Mouse (Mus musculus): Measurements from ENCODE around the gene Cited2.

Gene Cited2

DNA sequence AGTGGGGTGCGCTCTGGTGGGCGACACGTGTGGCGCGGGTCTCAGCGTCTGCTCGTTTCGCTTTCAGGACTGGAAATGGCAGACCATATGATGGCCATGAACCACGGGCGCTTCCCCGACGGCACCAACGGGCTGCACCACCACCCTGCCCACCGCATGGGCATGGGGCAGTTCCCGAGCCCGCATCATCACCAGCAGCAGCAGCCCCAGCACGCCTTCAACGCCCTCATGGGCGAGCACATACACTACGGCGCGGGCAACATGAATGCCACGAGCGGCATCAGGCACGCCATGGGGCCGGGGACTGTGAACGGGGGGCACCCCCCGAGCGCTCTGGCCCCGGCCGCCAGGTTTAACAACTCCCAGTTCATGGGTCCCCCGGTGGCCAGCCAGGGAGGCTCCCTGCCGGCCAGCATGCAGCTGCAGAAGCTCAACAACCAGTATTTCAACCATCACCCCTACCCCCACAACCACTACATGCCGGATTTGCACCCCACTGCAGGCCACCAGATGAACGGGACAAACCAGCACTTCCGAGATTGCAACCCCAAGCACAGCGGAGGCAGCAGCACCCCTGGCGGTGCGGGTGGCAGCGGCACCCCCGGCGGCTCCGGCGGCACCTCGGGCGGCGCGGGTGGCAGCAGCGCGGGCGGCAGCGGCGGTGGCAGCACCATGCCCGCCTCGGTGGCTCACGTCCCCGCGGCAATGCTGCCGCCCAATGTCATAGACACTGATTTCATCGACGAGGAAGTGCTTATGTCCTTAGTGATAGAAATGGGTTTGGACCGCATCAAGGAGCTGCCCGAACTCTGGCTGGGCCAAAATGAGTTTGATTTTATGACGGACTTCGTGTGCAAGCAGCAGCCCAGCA lies 1.1 kb downstream of the Cited2 start:
- DNase-seq = peak; percentile 65

DNA sequence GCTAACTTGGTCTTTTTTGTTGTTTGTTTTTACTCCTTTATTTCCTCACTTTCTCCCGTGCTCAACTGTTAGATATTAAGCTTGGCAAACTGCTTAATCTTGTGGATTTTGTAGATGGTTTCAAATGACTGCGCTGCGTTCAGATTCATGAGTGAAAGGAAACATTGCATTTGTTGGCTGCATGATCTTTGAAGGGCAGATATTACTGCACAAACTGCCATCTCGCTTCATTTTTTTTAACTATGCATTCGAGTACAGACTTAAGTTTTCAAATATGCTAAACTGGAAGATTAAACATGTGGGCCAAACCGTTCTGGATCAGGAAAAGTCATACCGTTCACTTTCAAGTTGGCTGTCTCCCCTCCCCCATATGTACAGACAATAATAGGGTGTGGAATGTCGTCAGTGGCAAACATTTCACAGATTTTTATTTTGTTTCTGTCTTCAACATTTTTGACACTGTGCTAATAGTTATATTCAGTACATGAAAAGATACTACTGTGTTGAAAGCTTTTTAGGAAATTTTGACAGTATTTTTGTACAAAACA lies 2.1 kb downstream of the Cited2 start:
- DNase-seq = peak; percentile 59

DNA sequence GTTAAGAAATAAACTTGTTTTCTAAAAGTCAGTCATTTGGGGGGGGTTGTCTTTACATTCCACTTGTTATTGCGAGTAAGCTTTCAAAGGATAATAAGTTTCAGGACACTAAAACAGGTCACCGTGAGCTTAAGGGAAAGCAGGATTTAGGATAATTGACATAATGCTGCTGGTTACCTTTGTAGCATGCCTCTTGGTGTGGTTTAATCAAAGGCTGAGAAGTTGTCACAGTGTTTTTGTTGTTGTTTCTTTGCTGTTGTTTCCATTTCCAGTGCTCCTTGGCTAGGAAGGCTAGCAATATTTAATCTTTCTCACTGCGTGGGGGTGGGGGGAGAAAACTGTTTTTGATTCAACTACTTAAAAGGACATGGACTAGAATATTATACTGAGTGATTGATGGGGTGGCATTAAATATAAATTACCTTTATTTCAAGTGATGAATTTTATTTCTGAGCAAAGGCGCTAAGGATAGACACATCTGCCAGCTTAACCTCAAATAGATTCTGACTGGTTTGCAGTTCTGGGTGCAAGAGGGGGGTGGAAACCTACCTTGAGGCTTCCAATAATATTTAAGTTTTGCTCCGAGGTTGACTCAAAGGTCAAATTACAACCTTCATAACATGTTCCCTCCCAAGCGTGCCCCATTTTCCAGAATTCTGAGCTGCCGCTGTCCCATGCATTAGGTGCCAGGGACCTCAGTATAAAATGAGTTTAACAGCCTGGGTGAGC lies 2.8 kb downstream of the Cited2 start:
- DNase-seq = peak; percentile 43

DNA sequence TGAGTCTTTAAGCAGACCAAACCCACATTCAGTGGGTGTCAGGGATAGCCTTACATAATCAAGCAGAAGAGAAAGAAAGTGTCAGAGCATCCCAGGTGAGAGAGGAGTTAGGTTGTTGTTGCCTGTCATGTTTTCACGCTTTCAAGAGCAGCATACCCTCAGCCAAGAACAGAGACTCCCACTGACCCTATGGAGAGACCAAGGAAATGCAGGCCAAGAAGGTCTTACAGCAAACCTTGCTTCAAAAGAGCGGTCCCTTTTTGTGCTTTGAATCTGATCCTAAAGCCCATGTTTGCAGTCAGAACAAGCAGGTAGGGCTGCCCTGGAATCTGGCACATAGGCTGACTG lies 3.3 kb downstream of the Cited2 start:
- peak; percentile 64 for DNase-seq

DNA sequence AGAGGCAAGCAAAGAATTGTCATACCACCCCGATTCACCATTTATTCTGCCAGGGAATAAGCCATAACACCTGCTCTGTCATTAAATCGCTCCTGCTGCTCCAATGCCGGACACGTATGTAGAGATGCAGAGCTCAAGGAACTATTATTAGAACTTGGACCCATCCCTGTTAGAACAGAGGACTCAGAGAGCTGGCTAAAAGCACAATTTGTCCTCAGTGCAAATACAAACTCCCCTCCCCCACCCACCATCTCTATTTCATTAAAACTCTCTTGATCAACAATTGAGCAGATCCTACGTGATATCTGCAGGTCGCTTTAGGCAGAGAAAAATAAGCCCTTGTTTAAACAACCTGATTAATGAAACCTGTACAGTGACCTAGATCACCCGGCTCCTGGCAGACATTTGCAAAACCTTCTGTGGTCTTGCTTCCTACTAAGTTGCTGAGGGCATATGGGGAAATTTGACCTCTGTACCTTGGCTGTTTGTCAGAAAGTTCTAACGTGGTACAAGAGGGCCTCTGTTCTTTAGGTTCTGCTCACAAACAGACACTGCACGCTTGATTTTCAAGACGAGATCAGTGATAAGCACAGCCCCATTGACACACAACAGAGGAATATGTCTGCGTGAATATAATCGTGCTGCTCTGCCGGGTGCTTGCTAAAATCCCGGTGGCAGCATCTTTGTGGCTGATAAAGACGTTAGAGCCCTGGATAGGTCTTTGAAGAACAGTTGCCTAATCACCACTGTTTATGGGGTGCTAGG lies 4.3 kb downstream of the Cited2 start:
- peak; percentile 83 for DNase-seq

DNA sequence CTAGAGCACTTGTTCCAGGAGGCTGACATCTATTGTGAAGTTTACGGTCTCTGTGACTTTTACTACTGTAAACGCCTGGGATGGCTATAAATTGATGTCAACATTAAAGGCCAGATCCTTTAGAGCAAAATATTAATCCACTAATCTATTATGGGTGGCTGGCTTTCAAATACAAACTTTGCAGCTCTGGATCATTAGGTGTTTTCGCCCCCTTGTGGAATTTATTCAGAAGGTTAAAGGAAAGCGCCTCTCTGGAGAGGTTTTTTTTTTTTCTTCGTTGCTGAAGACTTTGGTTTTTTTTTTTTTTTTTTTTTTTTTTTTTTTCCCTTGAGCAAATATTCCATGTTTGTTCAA lies 4.9 kb downstream of the Cited2 start:
- DNase-seq = no peak

DNA sequence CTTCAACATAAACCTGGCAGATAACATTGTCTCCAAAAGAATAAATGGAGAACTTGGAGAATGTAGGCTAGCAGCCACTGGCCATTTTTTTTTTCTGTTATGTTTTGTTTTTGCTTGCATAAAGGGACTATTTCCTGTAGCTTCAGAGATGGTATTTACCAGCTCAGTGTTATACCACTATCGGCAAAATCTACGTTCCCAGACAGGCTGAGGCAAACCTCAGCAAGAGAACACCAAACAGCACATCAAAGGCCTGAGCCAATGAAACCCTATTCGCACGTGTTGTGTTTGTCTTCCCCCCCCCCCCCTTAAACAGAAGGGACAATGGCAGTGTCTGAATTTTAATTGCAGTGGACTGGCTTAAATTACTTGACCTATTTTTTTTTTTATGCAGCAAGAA lies 5.7 kb downstream of the Cited2 start:
- no peak for DNase-seq

DNA sequence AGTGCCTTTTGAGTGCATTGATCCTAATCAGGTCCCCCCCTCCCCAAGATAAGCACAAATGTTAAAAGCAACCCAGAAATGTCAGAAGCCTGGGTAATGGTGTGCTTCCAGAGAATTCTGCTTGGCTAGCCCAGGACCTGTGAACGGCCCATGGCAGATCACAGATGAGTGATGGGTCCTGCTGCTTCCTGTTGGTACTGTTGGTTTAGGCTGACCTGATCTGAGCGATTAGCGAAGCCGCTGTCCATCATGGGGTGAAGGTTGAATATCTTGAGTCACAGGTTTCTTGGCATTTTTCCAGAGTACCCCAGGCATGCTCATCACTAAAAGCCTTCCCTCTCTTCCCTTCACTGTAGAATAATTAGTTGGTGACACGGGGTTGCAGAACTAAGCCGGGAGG lies 6.5 kb downstream of the Cited2 start:
- DNase-seq = no peak

DNA sequence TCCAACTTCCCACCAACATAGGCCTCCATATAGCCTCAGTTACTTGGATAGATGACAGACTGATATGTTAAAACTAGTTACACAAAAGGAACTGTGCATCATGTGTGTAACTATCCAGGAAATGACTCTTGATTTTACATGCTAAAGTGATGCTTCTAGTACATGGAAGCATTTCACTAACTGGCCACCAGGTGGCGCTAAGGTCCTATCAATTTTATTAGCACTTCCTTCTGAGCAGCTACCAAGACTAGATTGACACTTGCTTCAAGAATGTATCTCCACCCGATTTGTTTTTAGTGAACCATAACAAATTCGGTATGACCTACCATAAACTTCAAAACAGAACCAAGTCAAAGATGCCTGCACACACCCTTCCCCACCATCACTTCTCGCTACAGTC lies 10.0 kb downstream of the Cited2 start:
- peak; percentile 80 for DNase-seq

DNA sequence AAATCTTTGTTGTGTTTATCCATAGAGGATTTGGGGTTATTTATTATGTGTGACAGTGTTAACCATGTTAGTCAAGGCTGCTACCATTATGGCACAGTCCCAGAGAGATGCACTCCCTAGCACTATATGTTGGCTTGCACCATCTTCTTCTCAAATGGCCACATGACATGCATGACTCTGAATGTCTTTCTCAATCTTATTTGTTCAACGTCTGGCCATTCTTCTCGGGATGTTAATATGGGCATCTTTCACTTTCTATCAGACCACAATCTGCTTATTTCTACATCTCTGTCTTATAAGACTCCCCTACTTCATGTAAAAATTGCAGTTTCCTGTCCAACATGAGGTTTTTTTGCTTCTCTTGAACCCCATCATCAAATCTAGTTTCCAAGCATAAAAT lies 19.6 kb downstream of the Cited2 start:
- DNase-seq = no peak

DNA sequence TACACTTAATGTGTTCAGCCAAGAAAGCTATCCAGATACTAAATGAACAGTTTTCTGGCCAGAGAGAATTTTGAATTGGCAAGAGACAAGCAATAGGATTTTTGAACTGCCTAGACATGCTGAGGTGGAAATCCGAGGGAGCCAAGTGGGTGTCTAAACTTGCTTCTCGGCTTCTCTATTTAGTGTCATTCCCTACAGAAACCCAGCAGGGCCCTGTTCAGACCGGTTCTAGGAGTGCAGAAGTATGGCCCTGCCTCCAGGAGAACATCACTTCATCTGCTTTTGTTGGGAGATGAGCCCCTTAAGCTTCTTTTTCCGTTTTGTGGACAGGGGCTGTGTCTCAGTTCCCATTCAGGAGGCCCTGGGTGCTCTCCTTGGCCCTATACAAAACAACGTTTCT lies 29.5 kb downstream of the Cited2 start:
- no peak for DNase-seq

DNA sequence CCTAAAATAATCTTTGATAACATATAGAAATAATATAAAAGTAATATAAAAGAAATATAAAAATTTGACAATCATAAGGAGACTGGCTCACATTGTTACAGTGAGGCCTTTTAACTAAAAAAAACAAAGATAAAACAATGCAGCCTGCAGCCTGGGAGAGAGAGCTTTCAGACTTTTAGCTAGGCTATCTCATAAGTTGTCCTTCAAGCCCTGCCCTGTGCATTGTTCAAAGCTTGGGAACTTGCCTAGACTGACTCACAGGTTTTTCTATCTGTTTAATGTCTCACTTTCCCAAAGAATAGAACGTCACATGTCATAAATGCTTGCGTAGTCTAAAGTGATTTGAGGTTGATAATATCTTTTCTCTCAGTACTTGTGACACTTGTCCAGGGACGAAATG lies 36.8 kb downstream of the Cited2 start:
- no peak for DNase-seq

DNA sequence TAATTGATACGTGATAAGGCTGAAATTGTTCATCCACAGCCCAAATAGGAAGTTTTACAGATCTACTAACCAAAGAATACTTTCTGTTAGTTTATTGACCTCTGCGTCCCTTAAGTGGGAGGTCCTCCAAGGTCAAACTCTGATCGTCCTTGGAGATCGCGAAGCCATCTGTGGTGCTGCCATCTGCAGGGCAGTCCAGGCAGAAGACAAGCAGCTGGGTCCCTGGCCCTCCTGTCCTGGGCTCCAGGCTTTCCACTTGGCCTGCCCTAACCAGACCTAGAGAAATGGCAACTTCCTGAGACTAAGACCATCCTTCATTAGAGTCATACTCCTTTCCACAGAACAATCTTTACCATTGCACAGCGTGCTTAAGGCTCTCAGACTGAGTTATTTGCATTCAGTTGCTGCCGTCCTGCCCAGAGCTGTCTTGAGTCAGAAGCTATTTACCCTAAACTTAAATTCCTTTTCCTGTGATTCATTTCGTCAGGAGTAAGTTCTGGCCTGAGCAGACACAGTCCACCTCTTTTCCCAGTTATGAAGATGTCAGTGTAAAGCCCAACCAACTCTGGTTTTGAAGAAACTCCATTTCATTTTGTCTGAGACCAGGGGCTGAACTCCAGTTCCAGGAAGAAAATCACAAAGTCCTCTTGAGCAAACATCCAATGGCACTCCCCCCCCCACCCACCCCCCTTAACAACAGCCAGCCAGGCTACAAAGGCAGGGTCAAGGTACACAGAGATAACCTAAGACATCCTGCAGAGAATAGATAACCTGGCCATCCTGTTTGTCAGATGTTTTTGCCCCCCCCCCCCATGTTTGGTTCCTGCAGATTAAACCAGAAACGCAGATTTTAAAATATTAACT lies 38.0 kb downstream of the Cited2 start:
- DNase-seq = no peak

DNA sequence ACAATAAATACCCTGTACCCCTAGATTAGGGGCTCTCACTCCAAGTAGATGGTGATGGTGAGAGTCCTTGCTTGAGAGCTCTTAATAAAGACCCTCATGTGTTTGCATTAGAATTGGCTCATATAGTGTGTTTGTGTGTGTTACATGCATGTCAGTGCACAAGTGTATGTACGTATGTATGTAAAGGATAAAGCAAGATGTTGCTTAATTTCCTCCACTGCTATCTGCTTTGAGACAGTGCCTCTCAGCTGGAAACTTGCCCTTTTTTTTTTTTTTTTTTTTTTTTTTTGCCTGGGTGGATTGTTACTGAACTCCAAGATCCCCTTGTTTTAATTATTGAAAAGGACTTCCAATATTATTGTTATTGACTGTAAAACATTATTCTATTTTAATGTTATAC lies 38.6 kb downstream of the Cited2 start:
- no peak for DNase-seq

DNA sequence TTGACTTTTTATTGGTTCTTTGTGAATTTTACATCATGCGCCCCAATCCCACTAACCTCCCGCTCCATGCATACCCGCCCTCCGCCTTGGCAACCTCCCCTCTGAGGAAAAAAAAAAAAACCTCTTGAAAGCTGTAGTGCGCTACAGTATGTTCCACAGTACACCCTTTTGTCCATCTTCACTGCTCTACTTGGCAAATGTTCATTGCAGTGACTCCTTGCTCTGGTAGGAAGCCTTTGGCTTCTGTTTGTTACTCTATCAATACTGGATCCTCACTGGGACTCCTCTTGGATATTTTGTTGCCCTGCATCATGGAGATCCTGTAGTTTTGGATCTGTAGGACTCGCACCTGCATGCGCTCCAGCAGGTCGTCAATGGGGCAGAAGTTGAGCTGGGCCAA lies 39.9 kb downstream of the Cited2 start:
- DNase-seq = no peak

DNA sequence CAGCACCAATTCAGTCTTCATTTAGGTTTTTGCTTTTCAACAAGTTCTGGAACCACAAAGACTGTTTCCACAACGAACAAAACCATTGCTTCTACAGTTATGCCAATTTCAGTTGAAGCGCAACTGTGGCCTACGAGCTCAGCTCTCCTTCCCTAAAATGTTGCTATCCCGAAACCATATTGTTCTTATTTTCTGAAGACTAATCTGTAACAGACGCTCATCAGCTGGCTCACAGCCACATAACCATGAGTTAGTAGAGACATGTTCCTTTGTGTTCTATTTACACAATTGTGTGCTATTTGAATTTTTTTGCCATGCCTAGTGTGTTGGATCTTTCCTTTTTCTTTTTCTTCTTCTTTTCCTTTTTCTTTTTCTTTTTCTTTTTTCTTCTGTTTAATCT lies 46.8 kb downstream of the Cited2 start:
- DNase-seq = no peak

DNA sequence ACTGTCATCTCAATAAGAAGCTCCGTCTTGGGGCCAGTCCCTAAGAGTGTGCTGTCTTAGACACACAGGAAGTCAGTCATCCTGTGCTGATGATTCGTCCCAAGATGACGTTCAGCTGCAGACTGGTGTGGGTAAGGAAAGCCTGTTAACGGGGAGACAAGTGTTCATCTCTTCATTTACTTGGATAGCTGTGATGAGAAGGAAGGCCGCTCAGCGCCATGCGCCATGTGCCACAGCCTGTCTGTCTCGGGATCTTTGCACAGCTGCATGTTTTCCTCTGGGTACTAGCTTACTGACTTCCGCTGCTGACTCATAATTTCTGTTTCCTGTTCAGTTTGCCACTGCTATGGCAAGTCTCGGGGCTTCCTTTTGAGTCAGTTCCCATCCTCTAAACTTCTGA lies 49.3 kb downstream of the Cited2 start:
- no peak for DNase-seq

DNA sequence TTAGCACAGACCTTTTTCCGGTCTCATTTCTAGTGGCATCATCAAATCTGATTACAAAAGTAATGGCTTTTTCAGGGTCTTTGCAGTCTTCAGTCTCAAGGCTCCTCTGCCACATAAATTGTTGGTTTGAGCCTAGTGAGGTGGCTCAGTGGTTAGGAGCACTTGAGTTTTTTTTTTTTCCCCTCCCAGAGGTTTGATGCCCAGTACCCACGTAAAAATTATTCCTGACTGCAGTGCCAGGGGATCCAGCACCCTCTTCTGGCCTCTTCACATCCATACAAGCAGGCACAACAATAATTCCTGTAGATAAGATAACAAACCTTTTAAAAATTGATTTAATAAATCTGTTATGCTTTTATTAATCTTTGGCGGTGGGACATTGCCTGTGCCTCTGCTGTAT lies 51.3 kb downstream of the Cited2 start:
- DNase-seq = no peak

DNA sequence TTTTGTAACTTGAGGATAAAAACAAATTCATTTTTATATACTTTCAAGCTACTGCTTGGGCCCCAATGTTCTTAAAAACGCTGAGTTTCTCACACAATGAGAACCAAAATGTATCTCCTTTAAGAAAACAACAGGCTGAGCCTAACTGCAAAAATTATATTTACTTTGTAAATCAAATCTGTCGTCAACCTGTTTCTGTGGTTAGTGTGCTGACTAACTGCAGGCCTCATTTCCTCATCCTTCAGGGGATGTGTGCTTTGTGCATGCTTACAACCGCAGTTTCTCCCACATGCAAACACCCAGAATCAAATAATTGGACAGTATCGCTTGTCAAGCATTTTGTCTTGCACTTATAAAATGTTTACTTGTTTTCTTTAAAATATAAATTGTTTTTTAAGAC lies 52.1 kb downstream of the Cited2 start:
- no peak for DNase-seq
